Mouse (Mus musculus) bone marrow macrophage, adult 2 months (primary cell): ENCODE measurements around the gene Farp1.

Experiments used
- CTCF ChIP-seq: IDR thresholded peaks from 2 replicates; pipeline ENCODE4 v1.5.1; 2012; ENCODE audit warnings: low read depth, mild to moderate bottlenecking, low read length, moderate library complexity
- POLR2A ChIP-seq: IDR thresholded peaks from 2 replicates; pipeline ENCODE4 v1.6.1; 2012; ENCODE audit warnings: mild to moderate bottlenecking, low read depth, low read length, borderline replicate concordance

DNA sequence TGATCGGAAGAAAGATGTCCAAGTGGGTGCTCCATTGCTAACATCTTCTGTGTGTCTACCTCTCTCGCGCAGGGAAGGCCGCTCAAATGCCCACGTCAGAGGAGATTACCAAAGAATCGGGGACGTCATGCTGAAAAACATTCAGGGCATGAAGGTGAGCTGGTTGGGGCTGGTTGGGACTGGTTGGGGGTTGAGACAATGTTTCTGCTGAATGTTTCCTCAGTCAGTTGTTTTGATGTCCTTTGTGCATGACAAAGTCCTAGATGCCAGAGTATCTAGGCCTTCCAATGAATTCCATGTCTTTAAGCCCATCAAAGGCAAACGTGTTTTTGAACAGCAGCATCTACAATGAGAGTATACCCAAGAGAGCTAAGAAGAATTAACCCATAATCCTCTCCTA is 232.8 kb downstream of the Farp1 start:
- TF ChIP-seq CTCF, result no peak
- TF ChIP-seq POLR2A, result no peak
